25 mouse cellular contexts compared by ENCODE assay signal in the genomic region with DNA sequence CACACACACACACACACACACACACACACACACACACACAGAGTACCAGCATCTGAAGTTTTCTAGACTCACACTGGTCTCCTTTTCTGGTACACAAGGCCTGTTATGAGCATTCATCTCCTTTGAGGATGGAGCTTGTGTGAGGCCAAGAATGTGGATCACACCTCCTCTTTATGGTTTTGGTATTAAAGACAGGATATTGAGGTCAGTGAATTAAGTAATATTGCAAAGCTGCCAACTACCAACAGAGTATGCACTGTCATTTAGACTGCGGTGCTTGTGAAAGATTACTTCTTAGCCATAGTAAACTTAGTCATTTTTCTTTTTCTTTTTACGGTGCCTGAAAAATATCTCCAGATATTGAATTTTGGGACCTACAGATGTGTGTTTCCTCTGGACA.
A peak's percentile ranks its signal among the peaks of the same experiment; 100 is the strongest.
DNase-seq lines count a peak whose midpoint lies in the region; ATAC-seq and TF ChIP-seq lines count a peak whose summit lies in the region.
"Had no signal": no experiment of that assay in that cellular context is flagged by ENCODE, and none has a peak within 500 bp of the region (broad histone marks: within the 10 kb centered on the region; RNA-seq: fewer than 3 reads in every experiment).

No protein-coding gene starts in this region.

- TF ChIP-seq POLR2A in bone marrow, adult 2 months (IDR thresholded peaks at IDR 0.05; ENCODE audit: borderline replicate concordance, control insufficient read depth, low read depth, low read length): no peak

- TF ChIP-seq CTCF in midbrain, postnatal 0 days (IDR thresholded peaks at IDR 0.05): no peak
- no peak for TF ChIP-seq CTCF in bone marrow, adult 2 months (IDR thresholded peaks at IDR 0.05; ENCODE audit: control insufficient read depth, insufficient read depth, low read length)

- H3K27ac ChIP-seq in midbrain, embryonic 11.5 days (ENCODE audit: low read depth, low read length): no peak overlapping the region
- no peak overlapping the region for H3K27ac ChIP-seq in midbrain, postnatal 0 days (ENCODE audit: low read depth, low read length)
- H3K27ac ChIP-seq in bone marrow, adult 2 months (ENCODE audit: control insufficient read depth, insufficient read depth, low read depth, low read length, poor library complexity): peak overlapping the region; percentile 6; the same call in 1 of the 2 replicates
- H3K27ac ChIP-seq: embryonic facial prominence, embryonic 10.5 days; embryonic facial prominence, embryonic 12.5 days; forebrain, embryonic 13.5 days; forebrain, embryonic 15.5 days had no signal

- no peaks in the 10 kb centered on the region for H3K4me1 ChIP-seq in midbrain, embryonic 11.5 days (ENCODE audit: control insufficient read depth, insufficient read depth, low read length)
- no peaks in the 10 kb centered on the region for H3K4me1 ChIP-seq in midbrain, postnatal 0 days (ENCODE audit: insufficient read depth, low read length)
- H3K4me1 ChIP-seq in bone marrow, adult 2 months (ENCODE audit: control insufficient read depth, insufficient read depth, low read length): peaks cover 3% of the 10 kb centered on the region
- H3K4me1 ChIP-seq: embryonic facial prominence, embryonic 12.5 days had no signal

- no peak overlapping the region for H3K4me2 ChIP-seq in midbrain, embryonic 11.5 days
- no peak overlapping the region for H3K4me2 ChIP-seq in midbrain, postnatal 0 days (ENCODE audit: low read depth, low read length, poor library complexity, severe bottlenecking)
- H3K4me2 ChIP-seq: embryonic facial prominence, embryonic 12.5 days; forebrain, embryonic 13.5 days; forebrain, embryonic 15.5 days had no signal

- DNase-seq in midbrain, embryonic 11.5 days (ENCODE audit: low spot score, missing footprints): peak; percentile 51
- DNase-seq in midbrain, postnatal 0 days (ENCODE audit: low spot score): no peak
- no peak for DNase-seq in left cerebral cortex, adult 9 months (ENCODE audit: low spot score in 2 of 2)
- DNase-seq in natural killer cell, adult 2 months (ENCODE audit: low spot score in 2 of 2): no peak
- no peak for DNase-seq in adrenal gland, adult 2 months
- DNase-seq: adrenal gland, postnatal 10 days; adrenal gland, postnatal 25 days; B cell, adult 2 months; cerebellum, adult 11 months; cerebellum, adult 8-10 months; cerebellum, adult 9-11 months; cerebellum, postnatal 14 days; cerebellum, postnatal 36 days; forebrain, postnatal 0 days had no signal

- no peaks in the 10 kb centered on the region for H3K36me3 ChIP-seq in midbrain, embryonic 11.5 days (ENCODE audit: control insufficient read depth, insufficient read depth, low read length)
- no peaks in the 10 kb centered on the region for H3K36me3 ChIP-seq in midbrain, postnatal 0 days (ENCODE audit: insufficient read depth, low read length)
- H3K36me3 ChIP-seq: embryonic facial prominence, embryonic 10.5 days; embryonic facial prominence, embryonic 12.5 days; forebrain, embryonic 15.5 days; G1E had no signal

- no peak overlapping the region for H3K4me3 ChIP-seq in midbrain, embryonic 11.5 days (ENCODE audit: low read depth, low read length)
- H3K4me3 ChIP-seq in midbrain, postnatal 0 days (ENCODE audit: low read depth, low read length): no peak overlapping the region
- no peak overlapping the region for H3K4me3 ChIP-seq in bone marrow, adult 2 months (replicated peaks; ENCODE audit: control insufficient read depth, low read depth, low read length)
- H3K4me3 ChIP-seq: embryonic facial prominence, embryonic 10.5 days; embryonic facial prominence, embryonic 12.5 days; forebrain, embryonic 13.5 days; forebrain, embryonic 15.5 days had no signal

- no peak overlapping the region for H3K9ac ChIP-seq in midbrain, embryonic 11.5 days (ENCODE audit: low read length)
- H3K9ac ChIP-seq in midbrain, postnatal 0 days (replicated peaks; ENCODE audit: low read length, poor library complexity, severe bottlenecking): no peak overlapping the region
- H3K9ac ChIP-seq: embryonic facial prominence, embryonic 12.5 days; forebrain, embryonic 13.5 days; forebrain, embryonic 15.5 days; forebrain, postnatal 0 days had no signal

- ATAC-seq in midbrain, embryonic 11.5 days (ENCODE audit: low FRiP score): no peak
- no peak for ATAC-seq in midbrain, postnatal 0 days (ENCODE audit: low FRiP score)
- peak; percentile 59 for ATAC-seq in granulocyte monocyte progenitor cell, adult 5-6 weeks (replicated peaks; ENCODE audit: poor library complexity, severe bottlenecking)
- ATAC-seq in megakaryocyte progenitor cell, adult 5-6 weeks (replicated peaks; ENCODE audit: poor library complexity): peak; percentile 61
- ATAC-seq: activated CD4-positive, CD25-positive, alpha-beta regulatory T cell, adult 4 months; CD4-positive, CD25-positive, alpha-beta regulatory T cell, adult 4 months; forebrain, embryonic 13.5 days; forebrain, embryonic 15.5 days; forebrain, postnatal 0 days; Patski had no signal

- H3K9me3 ChIP-seq in midbrain, embryonic 11.5 days (ENCODE audit: control insufficient read depth, low read length): no peaks in the 10 kb centered on the region
- H3K9me3 ChIP-seq in midbrain, postnatal 0 days (ENCODE audit: low read length): no peaks in the 10 kb centered on the region
- H3K9me3 ChIP-seq: embryonic facial prominence, embryonic 10.5 days; embryonic facial prominence, embryonic 12.5 days; forebrain, embryonic 13.5 days; forebrain, embryonic 15.5 days had no signal

- no peaks in the 10 kb centered on the region for H3K27me3 ChIP-seq in midbrain, embryonic 11.5 days (ENCODE audit: control insufficient read depth, insufficient read depth, low read length)
- H3K27me3 ChIP-seq in midbrain, postnatal 0 days (ENCODE audit: insufficient read depth, low read length): no peaks in the 10 kb centered on the region
- H3K27me3 ChIP-seq: embryonic facial prominence, embryonic 12.5 days; forebrain, embryonic 13.5 days; forebrain, embryonic 15.5 days; Patski had no signal

- WGBS in midbrain, embryonic 11.5 days: 96% methylated on average over 2 of the region's 2 CpGs
- WGBS in midbrain, postnatal 0 days: 93% methylated on average over 2 of the region's 2 CpGs
- 41% methylated on average over 2 of the region's 2 CpGs for WGBS in bone marrow, adult 2 months

Comparison
In these comparisons a context has a peak if more than half of its experiments do, and no peak if none do; other contexts are left out.
1. ATAC-seq: peak in granulocyte monocyte progenitor cell, adult 5-6 weeks (single experiment) and megakaryocyte progenitor cell, adult 5-6 weeks (single experiment); none in midbrain, embryonic 11.5 days (single experiment) and midbrain, postnatal 0 days (single experiment).